Mouse (Mus musculus): ENCODE measurements at regions not wholly inside any gene's neighbourhood (a gene's known extent, or its start where the extent isn't known, plus 50 kb on each side); places are given as distances from the start of the nearest gene placed in this dataset.

- DNase-seq (ENCODE audit: low spot score in 2 of 2): no peak
Observed at GRCm38 (mm10) chr6:143482272-143482671, 315.3 kb downstream of the Etnk1 start.

GRCm38 (mm10) chr6:143482868-143483267 is 315.8 kb downstream of the Etnk1 start:
- no peak for DNase-seq (ENCODE audit: low spot score in 2 of 2)

DNA sequence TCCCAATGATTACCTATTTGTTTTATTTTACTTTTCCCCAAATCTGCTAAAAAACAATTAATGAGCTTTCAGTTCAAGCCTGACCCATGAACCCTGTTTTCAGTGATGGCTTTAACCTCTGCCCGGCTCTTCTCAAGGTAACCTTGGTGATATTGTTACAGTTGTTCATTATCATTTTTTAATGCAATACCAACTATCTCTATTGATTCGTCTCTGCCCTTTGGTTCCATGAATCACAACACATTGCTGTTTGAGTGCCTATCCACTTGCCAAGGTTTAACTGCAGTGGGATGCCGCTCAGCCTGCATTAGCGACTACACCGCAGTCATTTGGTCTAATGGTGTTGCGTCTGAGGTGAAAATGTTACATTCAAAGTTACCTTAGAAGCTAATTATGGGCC is 317.9 kb downstream of the Etnk1 start:
- DNase-seq (ENCODE audit: low spot score in 2 of 2): no peak

DNA sequence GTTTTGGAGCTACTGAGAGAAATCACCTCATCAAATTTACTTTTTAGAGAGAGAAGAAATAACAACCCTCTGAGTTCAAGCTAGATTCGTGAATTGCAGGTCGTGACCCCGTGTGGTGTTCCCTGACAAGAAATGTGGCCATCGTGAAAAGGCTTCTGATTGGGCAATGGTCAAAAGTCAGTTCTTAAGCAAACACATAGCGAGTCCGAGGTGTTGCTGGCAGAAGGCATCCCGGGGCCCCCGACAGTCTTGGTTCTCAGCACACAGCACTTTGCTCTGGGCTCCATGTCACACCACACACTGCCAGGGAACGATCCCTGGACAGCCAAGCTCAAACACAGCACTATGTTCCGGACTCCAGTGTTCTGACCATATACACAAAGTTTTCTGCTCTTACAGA is 320.0 kb downstream of the Etnk1 start:
- no peak for DNase-seq (ENCODE audit: low spot score in 2 of 2)

GRCm38 (mm10) chr6:143490019-143490418 is 323.0 kb downstream of the Etnk1 start:
- DNase-seq (ENCODE audit: low spot score in 2 of 2): no peak

- no peak for DNase-seq (ENCODE audit: low spot score in 2 of 2)
Observed at GRCm38 (mm10) chr6:143491380-143491779, 324.4 kb downstream of the Etnk1 start.

DNA sequence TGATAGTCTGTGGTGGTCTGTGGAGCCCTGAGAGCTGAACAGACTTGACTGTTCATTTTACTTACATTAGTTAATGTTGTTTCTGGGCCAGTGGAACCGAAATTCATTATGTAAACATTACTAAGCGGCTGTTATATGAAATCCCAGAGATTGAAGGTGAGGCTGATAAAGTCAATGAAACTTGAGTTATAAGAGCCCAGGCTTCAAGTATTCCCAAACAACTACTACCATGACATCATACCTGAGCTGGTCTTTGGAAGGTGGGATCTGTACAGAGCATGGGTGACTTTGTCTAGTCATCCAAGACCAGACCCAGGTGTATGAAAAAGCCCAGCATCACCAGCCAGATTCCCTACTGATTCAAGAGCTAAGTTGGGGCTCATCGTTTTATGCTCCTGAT is 326.5 kb downstream of the Etnk1 start:
- DNase-seq (ENCODE audit: low spot score in 2 of 2): no peak

GRCm38 (mm10) chr6:143494341-143494740 is 327.3 kb downstream of the Etnk1 start:
- no peak for DNase-seq (ENCODE audit: low spot score in 2 of 2)

DNA sequence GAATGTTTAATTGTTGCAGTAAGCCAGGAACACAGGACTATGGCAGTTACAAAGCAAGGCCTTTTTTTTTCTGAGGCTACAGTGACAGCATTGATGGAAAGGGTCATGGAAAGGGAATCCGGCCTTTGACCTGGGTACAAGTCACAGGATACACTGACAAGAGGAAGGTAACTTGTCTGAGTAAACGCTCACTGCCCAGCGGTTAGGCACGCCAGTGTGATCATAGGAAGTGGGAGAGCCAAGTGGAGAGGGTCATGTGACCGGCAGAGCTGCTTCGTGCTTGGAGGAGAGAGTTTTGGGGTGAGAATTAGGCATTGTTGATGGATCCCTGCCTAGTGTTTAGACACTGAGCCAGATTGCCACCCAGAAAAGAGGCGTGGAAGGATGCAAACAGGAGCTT is 327.9 kb downstream of the Etnk1 start:
- DNase-seq (ENCODE audit: low spot score in 2 of 2): no peak

DNA sequence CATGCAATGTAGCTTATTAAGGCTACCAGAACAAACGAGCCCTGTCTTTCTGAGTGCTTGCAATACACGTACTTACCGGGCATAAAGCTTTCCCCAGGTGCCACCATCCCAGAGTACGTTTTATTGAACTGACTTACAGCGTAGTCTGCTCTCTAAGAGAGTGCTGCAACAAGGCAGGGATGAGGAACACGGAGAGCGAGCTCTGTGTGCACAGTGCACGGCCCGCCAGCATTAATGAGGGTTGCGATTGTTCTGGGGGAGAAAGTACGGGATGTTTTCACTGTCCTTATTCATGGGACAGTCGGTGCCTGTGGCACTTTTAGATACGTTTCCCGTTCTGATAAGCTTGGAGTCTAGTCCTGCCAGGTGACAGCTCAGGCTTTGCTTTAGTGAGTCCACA is 331.7 kb downstream of the Etnk1 start:
- no peak for DNase-seq (ENCODE audit: low spot score in 2 of 2)

DNA sequence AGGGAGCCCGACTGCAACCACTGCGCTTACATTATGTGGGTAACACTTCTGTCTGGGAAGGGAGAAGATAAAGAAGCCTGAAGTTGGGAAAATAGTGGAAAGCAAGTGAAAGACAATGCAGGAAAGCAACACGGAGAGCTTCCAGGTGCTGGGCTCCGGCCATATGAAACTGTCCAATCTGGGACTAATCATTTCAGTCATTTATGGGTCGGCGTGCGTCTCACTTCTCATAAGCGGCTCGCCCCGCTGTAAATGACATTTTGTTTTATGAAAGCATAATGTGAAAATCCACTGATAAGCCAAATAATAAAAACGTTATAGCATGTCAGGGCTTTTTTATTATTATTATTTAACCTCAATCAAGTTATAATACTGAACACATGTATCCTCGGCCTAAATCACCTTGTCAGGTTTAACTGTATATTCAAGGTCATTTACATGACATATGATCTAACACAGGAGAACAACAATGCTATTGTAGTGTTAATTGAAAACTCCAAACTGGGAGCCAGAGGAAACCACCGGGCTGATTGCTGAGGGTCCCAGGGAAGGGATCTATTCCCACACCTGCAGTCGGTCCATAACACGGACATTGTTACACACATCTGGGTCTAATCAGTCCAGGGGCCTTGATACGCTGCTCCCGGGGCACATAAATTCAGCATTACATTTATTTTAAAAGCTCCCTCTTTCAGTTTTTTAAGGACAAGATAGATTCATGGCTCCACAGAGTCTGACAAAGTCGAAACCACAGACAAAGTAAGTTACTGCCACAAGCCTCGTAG is 332.4 kb downstream of the Etnk1 start:
- no peak for DNase-seq (ENCODE audit: low spot score in 2 of 2)

DNA sequence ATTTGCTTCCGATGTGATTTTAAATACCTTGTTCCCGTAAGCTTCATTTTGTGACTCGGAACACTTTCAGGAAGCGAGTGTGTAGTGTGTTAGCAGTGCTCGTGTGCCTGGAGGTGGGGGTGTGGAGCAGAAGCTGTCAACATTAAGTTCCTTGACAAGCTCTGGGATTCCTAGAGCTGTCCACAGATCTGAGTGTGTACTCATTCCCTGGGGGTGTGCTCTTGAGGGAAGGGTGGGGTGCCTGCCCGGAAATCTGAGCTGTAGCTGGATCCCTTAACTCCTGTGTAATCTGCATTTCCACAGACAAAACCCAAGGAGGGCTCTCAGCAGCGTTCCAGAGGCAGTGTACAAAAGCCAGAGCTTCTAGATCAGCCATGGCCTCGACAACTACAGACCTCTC is 335.8 kb downstream of the Etnk1 start:
- DNase-seq (ENCODE audit: low spot score in 2 of 2): no peak

GRCm38 (mm10) chr6:143503953-143504352 is 336.9 kb downstream of the Etnk1 start:
- DNase-seq (ENCODE audit: low spot score in 2 of 2): no peak

GRCm38 (mm10) chr6:143513459-143513858 is 346.4 kb downstream of the Etnk1 start:
- DNase-seq (ENCODE audit: low spot score in 2 of 2): no peak

DNA sequence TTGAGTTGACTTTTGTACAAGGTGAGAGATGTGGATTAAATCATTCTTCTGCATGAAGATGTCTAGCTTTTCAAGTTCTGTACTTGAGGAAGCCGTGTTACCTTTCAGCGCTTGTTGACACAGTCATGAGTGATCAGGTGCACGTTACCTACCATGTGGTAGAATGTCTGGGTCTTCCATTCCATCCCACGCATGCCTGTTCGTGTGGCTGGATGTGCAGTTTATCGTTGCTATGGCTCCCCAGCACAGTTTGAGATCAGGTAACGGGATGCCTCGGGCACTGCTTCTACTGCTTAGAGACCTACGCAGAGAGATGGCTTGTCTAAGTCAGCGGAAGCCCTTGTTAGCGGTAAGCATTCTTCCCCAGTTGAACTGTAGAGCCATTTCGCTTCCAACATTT is 348.1 kb downstream of the Etnk1 start:
- no peak for DNase-seq (ENCODE audit: low spot score in 2 of 2)

- no peak for DNase-seq (ENCODE audit: low spot score in 2 of 2)
Observed at GRCm38 (mm10) chr6:143516746-143517145, 349.7 kb downstream of the Etnk1 start.

GRCm38 (mm10) chr6:143518476-143518875 is 351.5 kb downstream of the Etnk1 start:
- DNase-seq (ENCODE audit: low spot score in 2 of 2): no peak

DNA sequence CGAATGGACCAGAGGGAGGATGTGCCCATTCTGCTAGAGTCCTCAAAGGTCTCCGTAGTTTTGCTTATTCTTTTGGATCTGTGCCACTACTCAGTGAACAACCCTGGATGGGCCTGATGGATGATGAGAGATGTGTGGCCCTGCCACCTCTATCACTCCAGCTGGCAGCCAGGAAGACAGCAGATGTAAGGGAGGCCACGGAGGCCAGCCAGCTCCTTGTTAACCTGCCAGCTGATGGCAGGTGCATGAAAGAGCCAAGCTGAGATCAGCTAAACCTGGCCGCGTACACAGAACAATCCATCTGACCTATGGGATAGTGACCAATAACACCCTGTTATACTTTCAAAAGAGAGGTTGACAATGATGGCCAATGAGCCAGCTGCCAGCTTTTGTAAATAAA is 352.6 kb downstream of the Etnk1 start:
- no peak for DNase-seq (ENCODE audit: low spot score in 2 of 2)

DNA sequence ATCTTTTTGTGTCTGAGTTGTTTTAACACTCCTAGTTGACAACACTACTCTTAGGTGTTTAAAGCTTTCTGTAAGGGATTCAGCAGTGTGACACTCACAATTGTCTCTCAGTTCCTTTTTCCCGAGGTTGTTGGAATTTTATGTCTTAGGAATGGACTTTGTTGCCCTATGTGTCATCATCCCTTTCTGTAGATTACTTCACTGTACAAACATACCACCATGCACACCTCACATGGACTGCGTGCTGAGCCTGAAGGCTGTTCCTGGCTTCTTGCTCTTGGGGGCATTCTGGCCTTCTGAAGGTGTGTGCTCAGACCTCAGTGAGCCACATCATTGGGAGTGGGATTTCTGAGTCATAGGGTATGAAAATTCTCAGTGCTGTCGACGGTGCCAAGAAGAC is 358.1 kb downstream of the Etnk1 start:
- DNase-seq (ENCODE audit: low spot score in 2 of 2): no peak

DNA sequence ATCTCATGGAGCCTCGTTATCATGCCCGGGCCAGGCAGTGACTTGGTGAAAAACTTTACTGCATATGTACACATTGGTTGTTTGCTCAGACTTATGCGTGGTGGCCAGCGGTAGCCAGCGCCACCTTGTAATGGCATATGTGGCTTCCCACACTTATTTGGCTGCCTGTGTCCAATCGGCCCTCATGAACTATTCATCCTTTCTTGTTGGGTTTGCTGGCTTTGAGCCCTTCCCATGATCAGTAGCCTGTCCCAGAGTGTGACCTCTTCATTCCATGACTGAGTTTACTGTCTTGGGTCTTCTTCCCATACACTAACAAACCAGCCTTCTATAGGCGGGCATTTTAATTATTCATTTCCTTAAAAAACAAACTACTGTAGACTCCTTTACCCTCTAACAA is 361.9 kb downstream of the Etnk1 start:
- no peak for DNase-seq (ENCODE audit: low spot score in 2 of 2)

DNA sequence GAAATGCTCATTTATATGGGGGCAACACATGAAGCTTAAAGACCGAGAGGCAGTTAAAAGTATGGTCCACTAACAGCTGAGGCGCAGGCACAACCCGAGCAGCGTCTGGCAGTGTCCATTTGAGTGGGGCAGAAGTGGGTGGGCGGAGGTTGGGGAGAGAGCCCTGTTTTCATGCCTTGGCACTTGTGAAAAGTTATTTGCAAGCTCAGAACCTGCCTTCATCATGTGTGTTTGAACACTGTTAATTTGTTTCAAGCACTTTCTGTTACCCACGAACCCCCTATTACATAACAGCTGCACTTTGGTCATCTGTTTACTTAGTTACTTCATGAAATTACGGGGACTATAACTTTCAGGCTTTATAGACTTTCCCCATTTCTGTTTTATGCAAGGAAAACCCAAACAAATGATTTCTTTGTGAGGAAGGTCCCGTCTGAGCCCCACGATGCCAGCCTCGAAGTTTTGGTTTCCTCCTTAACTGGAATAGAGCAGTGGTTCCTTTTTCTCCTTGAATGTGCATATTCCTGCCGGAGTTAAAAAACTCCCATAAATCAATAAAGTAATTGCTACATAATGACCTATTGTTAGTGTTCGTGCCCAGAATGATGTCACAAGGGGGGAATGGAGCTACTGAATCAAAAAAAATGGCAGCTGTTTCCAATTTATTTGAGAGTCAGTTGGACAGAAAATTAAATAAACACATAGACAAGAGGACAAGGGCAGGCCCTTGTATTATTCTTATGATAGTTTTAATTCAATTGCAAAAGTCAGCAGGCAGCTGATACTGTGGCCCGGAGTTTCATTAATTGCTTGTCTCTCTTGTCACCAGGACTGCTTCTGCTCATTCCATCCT is 363.6 kb downstream of the Etnk1 start:
- DNase-seq (ENCODE audit: low spot score in 2 of 2): no peak

DNA sequence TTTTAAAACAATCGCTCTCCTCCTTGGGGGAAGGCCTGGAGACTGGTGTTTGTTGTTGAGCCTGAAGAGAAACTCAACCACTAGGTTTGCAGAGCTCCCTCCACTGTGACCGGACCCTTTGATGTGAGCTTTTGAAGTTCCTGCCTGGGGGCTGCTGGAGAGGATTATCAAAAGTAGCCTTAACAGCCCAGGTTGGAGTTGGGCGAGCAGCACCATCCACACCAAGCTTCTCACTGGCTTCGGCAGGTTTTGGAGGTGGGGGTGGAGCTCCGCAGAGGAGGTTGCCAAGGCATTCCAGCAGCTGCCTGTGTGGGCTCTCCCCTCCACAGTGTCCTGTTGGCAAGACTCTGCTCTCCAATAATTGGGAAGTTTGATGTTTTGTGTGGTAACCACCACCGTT is 364.5 kb downstream of the Etnk1 start:
- no peak for DNase-seq (ENCODE audit: low spot score in 2 of 2)

DNA sequence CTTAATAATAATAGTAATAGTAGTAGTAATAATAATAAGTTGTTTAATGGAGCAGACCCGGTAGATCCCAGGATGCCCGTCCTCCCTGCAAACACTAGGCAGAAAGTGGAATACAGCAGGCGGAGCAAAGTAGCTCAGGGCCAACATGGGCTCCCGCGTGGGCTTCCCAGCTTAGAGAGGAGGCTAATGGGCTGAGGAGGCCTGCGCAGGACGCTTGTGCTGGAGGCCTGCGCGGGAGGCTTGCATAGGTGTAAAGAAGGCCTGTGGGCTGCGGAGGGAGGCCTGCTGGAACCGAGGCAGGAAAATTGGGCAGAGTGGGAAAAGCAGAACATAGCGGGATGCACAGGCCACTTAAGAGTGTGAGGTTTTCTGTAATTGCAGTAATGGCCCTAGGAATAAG is 365.4 kb downstream of the Etnk1 start:
- no peak for DNase-seq (ENCODE audit: low spot score in 2 of 2)

Data from adrenal gland, adult 18-20 months (tissue).